Mouse (Mus musculus): ENCODE measurements around the gene 2410131K14Rik. TPM values are rescaled to one million over a fixed set of nuclear protein-coding genes. Genes with fewer than 3 reads are reported as not detected.

Gene 2410131K14Rik
- total RNA-seq (2012; rRNA removed) (9.7 and 9.8 TPM in 2 replicates), total RNA-seq (2014; rRNA removed) (6.9 and 7.8 TPM in 2 replicates), polyA plus RNA-seq (2012; ENCODE audit: insufficient read length, low read depth) (8.9 and 9.2 TPM in 2 replicates)

DNA sequence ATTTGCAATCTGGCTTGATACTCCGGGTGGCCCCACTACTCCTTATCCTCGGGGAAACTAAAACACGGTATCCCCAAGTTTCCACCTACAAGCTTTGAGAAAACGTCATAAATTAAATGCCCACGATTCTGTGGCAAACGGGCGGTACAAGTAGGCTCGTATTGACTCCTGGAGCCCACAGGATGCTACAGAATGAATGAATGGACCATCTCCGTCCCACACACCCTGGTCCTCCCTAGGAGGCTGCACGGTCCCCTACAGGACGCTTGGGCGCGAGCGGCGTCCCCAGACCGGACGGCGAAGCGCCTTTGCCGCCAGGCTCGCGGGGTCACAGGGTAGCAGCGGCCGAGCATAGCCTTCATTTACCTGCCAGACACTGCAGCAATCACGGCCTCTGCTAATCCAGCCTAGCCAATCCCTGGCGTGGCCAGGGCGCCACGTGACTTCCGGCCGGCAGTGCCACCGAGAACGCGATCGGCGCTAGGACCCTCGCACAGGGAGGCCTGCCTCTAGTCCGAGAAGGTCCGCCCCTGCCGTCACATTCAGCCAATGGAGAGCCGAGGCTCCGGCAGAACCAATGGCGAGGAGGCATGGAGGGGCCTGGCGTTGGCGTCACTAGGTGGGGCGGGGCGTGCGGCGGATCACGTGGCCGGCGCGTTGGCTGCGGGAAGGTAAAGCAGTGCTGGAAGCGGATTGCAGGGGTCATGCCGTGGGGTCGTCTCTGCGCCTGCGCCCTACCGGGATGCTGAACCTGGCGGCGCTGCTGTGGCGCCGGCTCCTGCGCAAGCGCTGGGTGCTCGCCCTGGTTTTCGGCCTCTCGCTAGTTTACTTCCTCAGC is at the start of gene 2410131K14Rik, which contains the start of gene Rnft2:
Gene 2410131K14Rik (plus strand): TSS at position 622 of the 838 bp plus-strand sequence.
Gene Rnft2 (minus strand): TSS at position 511 of the 838 bp plus-strand sequence.
- Histone ChIP-seq H3K9ac (ENCODE audit: insufficient read depth, low read depth) (peak within 1 kb of the TSS; percentile 75), H3K4me1 (ENCODE audit: control insufficient read depth in 1 of 2, insufficient read depth in 2 of 2) (peaks cover 3 to 22% of the 10 kb centered on the region in 2 experiments; a peak in 3 of 4 replicates), H3K4me3 (replicated peaks in 1 of 3; ENCODE audit: low read depth in 2 of 3, low read length in 2 of 3, poor library complexity in 1 of 3) (peak within 1 kb of the TSS; percentile 81 to 94 (median 87)), H3K27me3 (replicated peaks) (no peaks in the 10 kb centered on the region), H3K4me2 (ENCODE audit: insufficient read depth, low read depth, poor library complexity, severe bottlenecking) (peak within 1 kb of the TSS; percentile 80), H3K79me2 (replicated peaks; ENCODE audit: control insufficient read depth, extremely low read depth, insufficient read depth, poor library complexity, severe bottlenecking) (peaks cover 14% of the 10 kb centered on the region), H3K27ac (ENCODE audit: insufficient read depth, low read depth) (peak within 1 kb of the TSS; percentile 38; the same call in 1 of the 2 replicates), H3K9me3 (replicated peaks; ENCODE audit: low read length) (no peaks in the 10 kb centered on the region), H3K36me3 (replicated peaks in 1 of 2; ENCODE audit: control insufficient read depth in 1 of 2, insufficient read depth in 1 of 2, low read length in 1 of 2) (peaks cover 12 to 58% of the 10 kb centered on the region in 2 experiments)
- peak; percentile 99 for DNase-seq (ENCODE audit: extremely low read depth)
- in situ Hi-C loops (cut with MboI; ENCODE audit: low pct_ligation_motif_present, low pct_unique_long_range_greater_than_20kb, low sequenced_read_pairs), result no loop called here
- dilution Hi-C loops (cut with MboI; ENCODE audit: extremely low pct_ligation_motif_present, extremely low pct_unique_long_range_greater_than_20kb, low sequenced_read_pairs), result no loop called here
- TF ChIP-seq JUND (conservative IDR thresholded peaks at IDR 0.05; ENCODE audit: low read depth, low read length) (no peak), IRF4 (IDR thresholded peaks at IDR 0.05; ENCODE audit: low read depth, low read length) (peak; percentile 70; the same call in 1 of the 2 replicates), USF1 (IDR thresholded peaks at IDR 0.05; ENCODE audit: low read depth, low read length) (peak; percentile 97), NRF1 (IDR thresholded peaks at IDR 0.05; ENCODE audit: low read depth, low read length) (peak; percentile 96), PAX5 (IDR thresholded peaks at IDR 0.05; ENCODE audit: low read length) (no peak), ZNF384 (IDR thresholded peaks at IDR 0.05; ENCODE audit: low read depth, low read length) (no peak), TBP (conservative IDR thresholded peaks at IDR 0.05; ENCODE audit: low read depth, low read length) (peak; percentile 60; the same call in 1 of the 2 replicates), USF2 (conservative IDR thresholded peaks at IDR 0.05; ENCODE audit: low read depth, low read length) (peak; percentile 96), CHD2 (IDR thresholded peaks at IDR 0.05; ENCODE audit: low read length) (peak; percentile 80), HCFC1 (IDR thresholded peaks at IDR 0.05; ENCODE audit: low read depth, low read length) (peak; percentile 86), TCF12 (IDR thresholded peaks at IDR 0.05; ENCODE audit: low read depth, low read length) (peak; percentile 69), CHD1 (IDR thresholded peaks at IDR 0.05; ENCODE audit: low read depth, low read length) (no peak), ZKSCAN1 (IDR thresholded peaks at IDR 0.05; ENCODE audit: borderline replicate concordance, low read depth, low read length) (no peak), BHLHE40 (IDR thresholded peaks at IDR 0.05; ENCODE audit: low read depth, low read length) (peak; percentile 92), MYC (IDR thresholded peaks at IDR 0.05; ENCODE audit: low read depth, low read length) (peak; percentile 89), RCOR1 (conservative IDR thresholded peaks at IDR 0.05; ENCODE audit: low read depth, low read length) (no peak; the same call in 1 of the 2 replicates), MAFK (IDR thresholded peaks at IDR 0.05; ENCODE audit: insufficient replicate concordance, low read length) (no peak), ELF1 (IDR thresholded peaks at IDR 0.05; ENCODE audit: low read depth, low read length) (peak; percentile 83), MAX (IDR thresholded peaks at IDR 0.05; ENCODE audit: low read length) (peak; percentile 98), MXI1 (IDR thresholded peaks at IDR 0.05; ENCODE audit: low read depth, low read length) (peak; percentile 97), RAD21 (IDR thresholded peaks at IDR 0.05; ENCODE audit: low read depth, low read length) (no peak), MEF2A (IDR thresholded peaks at IDR 0.05; ENCODE audit: borderline replicate concordance, low read depth, low read length) (peak; percentile 79), ZC3H11A (IDR thresholded peaks at IDR 0.05; ENCODE audit: low read depth, low read length) (no peak), ZMIZ1 (IDR thresholded peaks at IDR 0.05; ENCODE audit: low read depth, low read length) (peak; percentile 57), POLR2A (IDR thresholded peaks at IDR 0.05; ENCODE audit: low read depth, low read length) (peak; percentile 81), MAZ (IDR thresholded peaks at IDR 0.05; ENCODE audit: low read depth, low read length) (no peak; the same call in 1 of the 2 replicates), SMC3 (IDR thresholded peaks at IDR 0.05; ENCODE audit: low read depth, low read length) (no peak), ETS1 (conservative IDR thresholded peaks at IDR 0.05; ENCODE audit: low read depth, low read length) (peak; percentile 50; the same call in 1 of the 2 replicates), NELFE (IDR thresholded peaks at IDR 0.05; ENCODE audit: low read depth, low read length) (peak; percentile 73), SIN3A (IDR thresholded peaks at IDR 0.05; ENCODE audit: low read length) (peak; percentile 98), GABPA (IDR thresholded peaks at IDR 0.05; ENCODE audit: insufficient replicate concordance, low read depth, low read length) (no peak; the same call in 1 of the 2 replicates), POLR2AphosphoS2 (IDR thresholded peaks at IDR 0.05; ENCODE audit: low read depth, low read length) (no peak; the same call in 1 of the 2 replicates), EP300 (IDR thresholded peaks at IDR 0.05; ENCODE audit: low read length) (no peak), UBTF (IDR thresholded peaks at IDR 0.05; ENCODE audit: low read depth, low read length) (0 out of 2 replicates have a peak, but pooled peaks have one; percentile 74), CTCF (conservative IDR thresholded peaks at IDR 0.05 in 1 of 2, IDR thresholded peaks at IDR 0.05 in 1 of 2; ENCODE audit: low read depth in 2 of 2, low read length in 2 of 2) (no peak), E2F4 (IDR thresholded peaks at IDR 0.05; ENCODE audit: insufficient replicate concordance, low read depth, low read length) (no peak), JUN (IDR thresholded peaks at IDR 0.05; ENCODE audit: insufficient read depth, low read depth, low read length) (no peak), KAT2A (IDR thresholded peaks at IDR 0.05; ENCODE audit: insufficient replicate concordance, low read length) (peak; percentile 53; the same call in 1 of the 2 replicates)

Measured in CH12.LX (cell line).